Mouse (Mus musculus): ENCODE data around the gene Naip1. TPM values are rescaled to one million over a fixed set of nuclear protein-coding genes. Genes with fewer than 3 reads are reported as not detected.
"Not testable (repeated sequence)": the region's sequence is repeated elsewhere in the genome, so short reads cannot be mapped to it uniquely, and the experiment has no call there.

Gene Naip1
- not detected in 2 replicates for polyA plus RNA-seq (2014; fragmentation: Nextera tagmentation; extraction: Ambion mirVana)

- 79% methylated on average over 8 of the region's 8 CpGs for WGBS
- H3K9ac ChIP-seq: not testable (repeated sequence)
These were observed at the start of gene Naip1 for GRCm38 (mm10) chr13:100452415-100453127. TSS of gene Naip1 (minus strand) at chr13:100452869.

DNA sequence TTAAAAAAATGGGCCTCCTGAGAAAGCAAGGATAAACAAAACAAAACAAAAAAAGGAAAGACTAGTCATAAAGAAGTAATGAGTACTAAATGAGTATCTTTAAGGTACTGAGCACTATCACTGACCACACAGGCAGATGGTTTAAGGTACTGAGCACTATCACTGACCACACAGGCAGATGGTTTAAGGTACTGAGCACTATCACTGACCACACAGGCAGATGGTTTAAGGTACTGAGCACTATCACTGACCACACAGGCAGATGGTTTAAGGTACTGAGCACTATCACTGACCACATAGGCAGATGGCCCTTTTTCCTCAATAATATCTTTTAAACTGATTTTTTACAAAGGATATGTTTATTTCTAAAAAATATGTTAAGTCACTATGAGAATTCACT lies 47.0 kb upstream of the Naip1 start:
- not testable (repeated sequence) for H3K4me2 ChIP-seq; H3K4me1 ChIP-seq (ENCODE audit: insufficient read depth); DNase-seq; H3K9ac ChIP-seq; H3K9me3 ChIP-seq (ENCODE audit: low read depth, low read length); H3K27me3 ChIP-seq (ENCODE audit: insufficient read depth, low read length); ATAC-seq (ENCODE audit: insufficient read depth); H3K4me3 ChIP-seq (ENCODE audit: low read depth, low read length); H3K36me3 ChIP-seq (ENCODE audit: insufficient read depth); H3K27ac ChIP-seq (ENCODE audit: low read depth)

More at GRCm38 (mm10) chr13:100452415-100453127, at the start of gene Naip1:
- H3K27me3 ChIP-seq (ENCODE audit: insufficient read depth, low read length); H3K4me1 ChIP-seq (ENCODE audit: insufficient read depth); H3K27ac ChIP-seq (ENCODE audit: low read depth); H3K9me3 ChIP-seq (ENCODE audit: low read depth, low read length); H3K4me3 ChIP-seq (ENCODE audit: low read depth, low read length); ATAC-seq (ENCODE audit: insufficient read depth); H3K36me3 ChIP-seq (ENCODE audit: insufficient read depth); DNase-seq; H3K4me2 ChIP-seq: not testable (repeated sequence)

DNA sequence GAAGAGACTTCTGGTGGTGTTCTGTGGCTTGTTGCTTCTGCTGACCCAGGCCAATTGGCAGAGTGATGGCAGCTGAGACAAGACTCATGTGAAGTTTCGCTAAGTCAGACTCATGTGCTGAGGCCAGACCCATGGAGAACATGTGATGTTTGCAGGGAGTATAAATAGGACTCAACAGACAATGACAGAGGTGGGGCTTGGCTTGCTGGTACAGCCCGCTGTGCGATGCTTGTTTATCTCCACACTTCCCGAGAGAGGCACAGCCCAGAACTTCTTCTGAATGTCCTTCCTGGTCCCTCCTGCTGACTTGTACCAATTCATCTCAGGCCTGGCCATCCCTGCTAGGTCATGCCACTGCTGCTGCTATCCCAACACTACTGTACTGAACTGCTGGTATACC lies 42.7 kb upstream of the Naip1 start:
- Histone ChIP-seq H3K4me3 (ENCODE audit: low read depth, low read length) (no peak overlapping the region), H3K4me1 (ENCODE audit: insufficient read depth) (no peaks in the 10 kb centered on the region), H3K36me3 (ENCODE audit: insufficient read depth) (no peaks in the 10 kb centered on the region), H3K4me2 (no peak overlapping the region), H3K9me3 (ENCODE audit: low read depth, low read length) (no peaks in the 10 kb centered on the region), H3K27me3 (ENCODE audit: insufficient read depth, low read length) (no peaks in the 10 kb centered on the region), H3K9ac (no peak overlapping the region), H3K27ac (ENCODE audit: low read depth) (no peak overlapping the region)
- ATAC-seq (ENCODE audit: insufficient read depth): no peak
- 80% methylated on average over 4 of the region's 4 CpGs for WGBS
- no peak for TF ChIP-seq CTCF (IDR thresholded peaks at IDR 0.05; ENCODE audit: low read depth)
- peak; percentile 31 for DNase-seq

- H3K27me3 ChIP-seq (ENCODE audit: insufficient read depth, low read length); H3K4me2 ChIP-seq; H3K27ac ChIP-seq (ENCODE audit: low read depth); H3K9ac ChIP-seq; H3K4me1 ChIP-seq (ENCODE audit: insufficient read depth); H3K4me3 ChIP-seq (ENCODE audit: low read depth, low read length); H3K9me3 ChIP-seq (ENCODE audit: low read depth, low read length); ATAC-seq (ENCODE audit: insufficient read depth); DNase-seq; H3K36me3 ChIP-seq (ENCODE audit: insufficient read depth): not testable (repeated sequence)
- 62% methylated on average over 8 of the region's 8 CpGs for WGBS
- 0 out of 2 replicates have a peak, but pooled peaks have one; percentile 20 for TF ChIP-seq CTCF (IDR thresholded peaks at IDR 0.05; ENCODE audit: low read depth)
These were observed 41.7 kb upstream of the Naip1 start for GRCm38 (mm10) chr13:100494370-100494769.

GRCm38 (mm10) chr13:100493313-100493712 lies 40.6 kb upstream of the Naip1 start:
- Histone ChIP-seq H3K27me3 (ENCODE audit: insufficient read depth, low read length) (no peaks in the 10 kb centered on the region), H3K4me2 (no peak overlapping the region), H3K4me1 (ENCODE audit: insufficient read depth) (no peaks in the 10 kb centered on the region), H3K9me3 (ENCODE audit: low read depth, low read length) (no peaks in the 10 kb centered on the region), H3K4me3 (ENCODE audit: low read depth, low read length) (no peak overlapping the region), H3K36me3 (ENCODE audit: insufficient read depth) (peaks cover 14% of the 10 kb centered on the region), H3K27ac (ENCODE audit: low read depth) (no peak overlapping the region), H3K9ac (no peak overlapping the region)
- TF ChIP-seq CTCF (IDR thresholded peaks at IDR 0.05; ENCODE audit: low read depth): no peak
- no peak for ATAC-seq (ENCODE audit: insufficient read depth)
- 66% methylated on average over 8 of the region's 8 CpGs for WGBS
- DNase-seq: no peak

- peak; percentile 92 for TF ChIP-seq CTCF (IDR thresholded peaks at IDR 0.05; ENCODE audit: low read depth)
- peak within 1 kb of the TSS; percentile 82 for H3K27ac ChIP-seq (ENCODE audit: low read depth)
- no peaks in the 10 kb centered on the region for H3K4me1 ChIP-seq (ENCODE audit: insufficient read depth)
- H3K9ac ChIP-seq: peak within 1 kb of the TSS; percentile 89
- peak within 1 kb of the TSS; percentile 92 for H3K4me3 ChIP-seq (ENCODE audit: low read depth, low read length)
- H3K9me3 ChIP-seq (ENCODE audit: low read depth, low read length): no peaks in the 10 kb centered on the region
- ATAC-seq (ENCODE audit: insufficient read depth) (peak; percentile 91), DNase-seq (peak; percentile 95)
- H3K4me2 ChIP-seq: peak within 1 kb of the TSS; percentile 81
- WGBS: under 1% methylated on average over 51 of the region's 51 CpGs
- peaks cover 25% of the 10 kb centered on the region for H3K36me3 ChIP-seq (ENCODE audit: insufficient read depth)
- no peaks in the 10 kb centered on the region for H3K27me3 ChIP-seq (ENCODE audit: insufficient read depth, low read length)
These were observed 39.6 kb upstream of the Naip1 start, which contains the start of gene Gtf2h2 for GRCm38 (mm10) chr13:100492061-100492787. TSS of gene Gtf2h2 (minus strand) at chr13:100492579.

GRCm38 (mm10) chr13:100491623-100492022 lies 39.0 kb upstream of the Naip1 start:
- peak; percentile 28 for ATAC-seq (ENCODE audit: insufficient read depth)
- peaks cover 31% of the 10 kb centered on the region for H3K36me3 ChIP-seq (ENCODE audit: insufficient read depth)
- no peak overlapping the region for H3K27ac ChIP-seq (ENCODE audit: low read depth)
- no peak for DNase-seq
- WGBS: 12% methylated on average over 6 of the region's 6 CpGs
- H3K4me1 ChIP-seq (ENCODE audit: insufficient read depth): no peaks in the 10 kb centered on the region
- peak overlapping the region; percentile 89 for H3K9ac ChIP-seq
- no peak for TF ChIP-seq CTCF (IDR thresholded peaks at IDR 0.05; ENCODE audit: low read depth)
- H3K27me3 ChIP-seq (ENCODE audit: insufficient read depth, low read length): no peaks in the 10 kb centered on the region
- peak overlapping the region; percentile 81 for H3K4me2 ChIP-seq
- no peaks in the 10 kb centered on the region for H3K9me3 ChIP-seq (ENCODE audit: low read depth, low read length)
- H3K4me3 ChIP-seq (ENCODE audit: low read depth, low read length): peak overlapping the region; percentile 92
